Mouse (Mus musculus) forebrain, embryonic 13.5 days (tissue): ENCODE results near the gene Tmcc1. TPM values are rescaled to one million over a fixed set of nuclear protein-coding genes. Genes with fewer than 3 reads are reported as not detected.

Source experiments
- ATAC-seq: fragments of 200-750 bp; cut with Nextera tagmentation; 2 replicates; pipeline ENCODE4 v1.8.0; 2017
- H3K27ac ChIP-seq: fragments of 300-500 bp; sonication (generic); 2 replicates; pipeline ENCODE4 v1.5.1; 2015; ENCODE audit warnings: inconsistent platforms, mild to moderate bottlenecking, moderate library complexity
- H3K27me3 ChIP-seq: fragments of 300-500 bp; sonication (generic); 2 replicates; pipeline ENCODE4 v1.6.1; 2015; ENCODE audit warnings: mild to moderate bottlenecking, inconsistent platforms
- H3K36me3 ChIP-seq: fragments of 300-500 bp; sonication (generic); 2 replicates; pipeline ENCODE4 v1.6.1; 2015; ENCODE audit warnings: mild to moderate bottlenecking, inconsistent platforms; ENCODE audit not compliant: poor library complexity, severe bottlenecking
- H3K4me1 ChIP-seq: fragments of 300-500 bp; sonication (generic); 2 replicates; pipeline ENCODE4 v1.6.1; 2015; ENCODE audit warnings: inconsistent platforms
- H3K4me2 ChIP-seq: fragments of 300-500 bp; sonication (generic); 2 replicates; pipeline ENCODE4 v1.6.1; 2015; ENCODE audit warnings: inconsistent platforms, mild to moderate bottlenecking, moderate library complexity
- H3K4me3 ChIP-seq: fragments of 300-500 bp; sonication (generic); 2 replicates; pipeline ENCODE4 v1.5.1; 2015; ENCODE audit warnings: mild to moderate bottlenecking, inconsistent platforms
- H3K9ac ChIP-seq: fragments of 300-500 bp; sonication (generic); 2 replicates; pipeline ENCODE4 v1.6.1; 2015; ENCODE audit warnings: mild to moderate bottlenecking, inconsistent platforms
- H3K9me3 ChIP-seq: fragments of 300-500 bp; sonication (generic); replicated peaks from 2 replicates; pipeline ENCODE4 v1.6.1; 2016; ENCODE audit warnings: inconsistent platforms
- WGBS: fragments of 180-500 bp; shearing (Covaris S2); methylation state at CpG from one replicate; pipeline ENCODE4 v1.1.7; 2015; 5-methylcytosine and 5-hydroxymethylcytosine counted together
- polyA plus RNA-seq: library from polyadenylated mRNA; unstranded; fragments of >200 nt; fragmentation: Nextera tagmentation; extraction: Ambion mirVana; gene quantifications from 2 replicates; pipeline ENCODE4 v1.2.1, GENCODE M21; 2015

The Tmcc1 gene
- polyA plus RNA-seq, 1 experiment from 2014 or later = 33.8 TPM

DNA sequence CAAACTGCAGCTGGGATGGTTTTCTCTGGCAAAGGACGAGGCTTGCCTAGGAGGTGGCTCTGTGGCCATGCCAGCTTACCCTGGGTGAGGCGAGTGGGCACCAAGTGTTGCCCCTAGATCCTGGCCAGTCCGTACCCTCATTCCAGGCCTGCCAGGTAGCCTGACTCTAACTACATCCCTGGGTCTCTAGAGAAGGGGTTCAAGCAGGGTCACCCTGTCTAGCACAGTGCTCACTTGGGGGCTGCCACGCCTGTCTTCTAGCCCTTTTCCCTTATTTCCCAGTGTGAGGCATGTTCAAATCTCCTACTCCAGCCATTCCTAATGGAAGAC is 187.4 kb downstream of the Tmcc1 start:
- Histone ChIP-seq H3K9ac (no peak overlapping the region), H3K4me2 (no peak overlapping the region), H3K27ac (peak overlapping the region; percentile 19), H3K9me3 (no peaks in the 10 kb centered on the region), H3K27me3 (no peaks in the 10 kb centered on the region), H3K4me3 (no peak overlapping the region), H3K4me1 (no peaks in the 10 kb centered on the region), H3K36me3 (no peaks in the 10 kb centered on the region)
- 77% methylated on average over 4 of the region's 4 CpGs for WGBS
- no peak for ATAC-seq

DNA sequence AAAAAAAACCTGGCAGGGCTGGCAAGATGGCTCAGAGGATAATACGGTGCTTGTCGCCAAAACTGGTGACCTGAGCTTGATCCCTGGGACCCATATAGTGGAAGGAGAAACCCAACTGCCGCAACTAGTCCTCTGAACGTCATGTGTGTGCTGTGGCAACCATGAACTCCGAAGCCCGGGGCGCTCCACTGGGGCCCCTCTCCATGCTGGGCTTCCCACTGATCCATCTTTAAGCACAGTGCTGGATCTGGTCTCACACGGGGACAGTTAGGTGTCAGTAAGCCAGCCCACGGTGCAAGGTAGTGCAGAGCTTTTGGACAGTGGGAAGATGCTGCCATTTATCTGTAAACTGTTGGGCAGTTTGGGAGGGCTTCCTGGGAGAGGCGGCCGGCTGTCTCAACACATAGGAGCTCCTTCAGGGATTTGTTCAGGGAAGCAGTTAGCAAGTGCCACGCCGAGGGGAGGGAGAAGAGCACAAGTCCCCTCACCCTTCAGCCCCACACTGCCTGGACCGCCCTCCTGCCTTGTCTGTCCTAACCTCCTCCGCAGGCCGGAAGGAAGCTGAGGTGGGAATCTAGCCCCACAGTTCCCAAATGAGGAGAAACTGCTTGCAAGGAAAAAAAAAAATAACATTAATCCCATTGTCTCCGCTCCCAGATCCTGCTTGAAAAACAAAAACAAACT is 187.9 kb downstream of the Tmcc1 start:
- Histone ChIP-seq H3K9me3 (no peaks in the 10 kb centered on the region), H3K4me3 (no peak overlapping the region), H3K4me1 (no peaks in the 10 kb centered on the region), H3K9ac (no peak overlapping the region), H3K27me3 (no peaks in the 10 kb centered on the region), H3K4me2 (no peak overlapping the region), H3K27ac (no peak overlapping the region; the same call in 1 of the 2 replicates), H3K36me3 (no peaks in the 10 kb centered on the region)
- ATAC-seq = no peak
- WGBS = 75% methylated on average over 17 of the region's 17 CpGs

DNA sequence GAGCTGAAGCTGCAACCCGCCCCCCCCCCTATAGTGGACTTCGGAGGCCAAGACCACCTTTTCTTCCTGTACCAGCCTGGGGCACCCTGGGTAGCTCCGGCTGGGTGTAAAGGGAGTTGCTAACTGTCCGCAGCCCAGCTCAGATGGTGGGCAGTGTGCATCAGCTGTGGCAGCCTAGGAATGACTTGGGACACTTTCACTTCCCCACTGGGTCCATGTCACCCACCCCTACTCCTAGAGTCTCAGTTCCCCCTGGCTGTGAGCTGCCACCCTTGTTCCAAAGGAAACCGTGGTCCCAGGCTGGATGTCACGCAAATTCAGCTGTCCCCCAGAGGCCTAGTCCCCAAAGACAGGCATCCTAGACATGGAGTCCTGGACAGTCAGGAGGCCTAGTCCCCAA is 188.6 kb downstream of the Tmcc1 start:
- Histone ChIP-seq H3K9ac (no peak overlapping the region), H3K36me3 (no peaks in the 10 kb centered on the region), H3K27ac (no peak overlapping the region), H3K9me3 (no peaks in the 10 kb centered on the region), H3K4me2 (no peak overlapping the region), H3K4me3 (no peak overlapping the region), H3K4me1 (no peaks in the 10 kb centered on the region), H3K27me3 (no peaks in the 10 kb centered on the region)
- ATAC-seq = no peak
- 89% methylated on average over 5 of the region's 6 CpGs for WGBS

DNA sequence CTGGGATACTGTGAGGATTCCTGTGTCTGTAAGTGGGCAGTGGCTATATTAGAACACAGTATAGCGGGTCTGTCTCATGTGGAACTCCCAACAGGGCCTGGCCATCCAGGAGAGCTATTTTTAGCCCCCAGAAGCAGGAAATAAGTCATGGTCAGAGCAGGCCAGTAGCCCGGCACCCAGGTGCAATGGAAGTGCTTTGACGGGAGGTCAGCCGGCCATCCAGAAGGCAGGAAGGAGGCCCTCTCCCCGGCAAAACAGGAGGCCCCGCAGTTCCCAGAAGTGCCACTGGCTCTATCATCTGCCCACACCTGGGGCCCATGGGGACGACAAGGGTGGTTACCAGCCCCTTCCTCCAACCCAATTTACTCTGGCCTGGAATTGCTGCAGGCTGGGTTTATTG is 189.2 kb downstream of the Tmcc1 start:
- no peak overlapping the region for H3K9ac ChIP-seq
- no peaks in the 10 kb centered on the region for H3K27me3 ChIP-seq
- no peak for ATAC-seq
- H3K9me3 ChIP-seq = no peaks in the 10 kb centered on the region
- 69% methylated on average over 7 of the region's 7 CpGs for WGBS
- no peaks in the 10 kb centered on the region for H3K4me1 ChIP-seq
- H3K4me3 ChIP-seq = no peak overlapping the region
- H3K36me3 ChIP-seq = no peaks in the 10 kb centered on the region
- no peak overlapping the region for H3K27ac ChIP-seq
- no peak overlapping the region for H3K4me2 ChIP-seq

DNA sequence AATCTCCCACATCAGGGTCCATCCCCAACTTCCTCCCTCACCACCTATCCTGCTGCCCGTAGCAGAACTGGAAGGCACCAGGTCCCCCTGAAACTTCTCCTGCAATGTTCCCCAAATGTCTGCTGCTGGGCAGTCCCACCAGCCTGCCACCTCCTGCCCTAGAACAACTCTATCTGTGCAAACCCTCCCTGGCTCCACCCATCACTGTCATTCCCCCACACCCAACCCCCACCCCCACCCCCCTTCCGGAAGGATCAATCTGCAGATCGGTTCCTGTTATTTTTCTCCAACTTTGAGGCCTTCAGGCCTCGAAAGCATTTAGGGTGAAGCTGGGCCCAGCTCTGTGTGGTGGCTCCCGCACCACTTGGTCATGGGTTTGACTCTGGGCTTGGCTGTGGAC is 189.8 kb downstream of the Tmcc1 start:
- ATAC-seq = no peak
- 74% methylated on average over 5 of the region's 5 CpGs for WGBS
- H3K36me3 ChIP-seq = no peaks in the 10 kb centered on the region
- H3K4me1 ChIP-seq = no peaks in the 10 kb centered on the region
- no peaks in the 10 kb centered on the region for H3K9me3 ChIP-seq
- no peak overlapping the region for H3K4me2 ChIP-seq
- H3K27me3 ChIP-seq = no peaks in the 10 kb centered on the region
- no peak overlapping the region for H3K27ac ChIP-seq
- no peak overlapping the region for H3K4me3 ChIP-seq
- no peak overlapping the region for H3K9ac ChIP-seq

DNA sequence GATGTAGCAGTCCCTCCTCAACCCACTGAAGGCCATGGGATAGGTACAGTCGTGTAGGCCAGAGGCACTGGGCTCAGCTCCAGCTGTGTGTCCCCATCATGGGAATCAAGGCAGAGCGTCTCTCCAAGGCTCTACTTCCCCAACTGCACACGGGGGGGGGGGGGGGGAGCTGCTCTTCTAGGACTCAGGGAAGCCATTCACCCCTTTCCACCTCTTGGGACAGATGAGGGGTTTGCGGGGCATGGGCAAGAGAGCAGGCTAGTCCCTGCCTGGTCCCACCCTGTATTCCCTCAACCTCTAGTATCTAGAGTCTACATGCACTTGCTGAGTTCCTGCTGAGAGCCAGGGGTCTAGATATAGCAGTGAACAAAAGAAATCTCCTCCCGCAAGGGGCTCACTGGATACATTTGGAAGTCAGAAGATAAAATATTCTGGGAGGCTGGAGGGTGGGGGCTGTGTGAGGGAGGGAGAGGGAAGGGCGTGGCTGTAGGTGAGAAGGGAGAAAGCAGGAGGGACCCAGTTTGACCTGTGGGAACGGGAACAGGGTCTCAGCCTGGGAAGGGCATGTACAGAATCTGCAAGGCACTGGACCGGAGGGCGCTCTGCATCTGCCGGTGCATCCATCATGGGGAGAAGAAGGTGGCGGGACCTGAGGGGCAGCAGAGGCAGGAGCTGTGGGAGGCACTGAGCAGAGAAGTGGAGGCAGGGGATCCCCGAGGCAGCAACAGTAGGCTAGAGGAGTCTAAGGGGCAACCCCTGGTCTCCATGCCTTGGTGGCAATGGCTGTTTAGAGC is 190.8 kb downstream of the Tmcc1 start:
- no peak for ATAC-seq
- Histone ChIP-seq H3K9me3 (no peaks in the 10 kb centered on the region), H3K27ac (no peak overlapping the region), H3K27me3 (no peaks in the 10 kb centered on the region), H3K4me1 (no peaks in the 10 kb centered on the region), H3K36me3 (no peaks in the 10 kb centered on the region), H3K9ac (no peak overlapping the region), H3K4me2 (no peak overlapping the region), H3K4me3 (no peak overlapping the region)
- WGBS = 70% methylated on average over 12 of the region's 12 CpGs

DNA sequence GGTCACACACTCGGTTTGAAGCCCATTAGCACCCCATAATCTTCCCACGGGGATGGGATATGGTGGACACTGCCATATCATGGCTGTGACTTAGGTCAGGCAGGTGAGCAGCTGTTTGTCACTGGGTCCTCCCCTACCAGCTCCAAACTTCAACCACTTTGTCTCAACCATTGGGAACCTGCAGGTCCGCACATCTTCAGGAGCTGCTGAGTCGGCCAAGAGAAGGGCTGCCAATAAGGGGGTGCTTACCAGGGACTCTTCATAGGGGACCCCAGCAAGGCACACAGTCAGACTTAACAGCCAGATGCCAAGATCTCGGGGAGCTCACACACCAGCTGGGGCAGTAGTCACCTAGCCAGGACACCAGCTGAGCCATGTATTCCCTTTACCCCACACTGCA is 192.4 kb downstream of the Tmcc1 start:
- Histone ChIP-seq H3K9ac (no peak overlapping the region), H3K4me3 (no peak overlapping the region), H3K9me3 (no peaks in the 10 kb centered on the region), H3K4me2 (no peak overlapping the region), H3K27me3 (peaks cover 6% of the 10 kb centered on the region; the same call in 1 of the 2 replicates), H3K36me3 (no peaks in the 10 kb centered on the region), H3K4me1 (no peaks in the 10 kb centered on the region), H3K27ac (no peak overlapping the region)
- no peak for ATAC-seq
- 87% methylated on average over 5 of the region's 5 CpGs for WGBS

DNA sequence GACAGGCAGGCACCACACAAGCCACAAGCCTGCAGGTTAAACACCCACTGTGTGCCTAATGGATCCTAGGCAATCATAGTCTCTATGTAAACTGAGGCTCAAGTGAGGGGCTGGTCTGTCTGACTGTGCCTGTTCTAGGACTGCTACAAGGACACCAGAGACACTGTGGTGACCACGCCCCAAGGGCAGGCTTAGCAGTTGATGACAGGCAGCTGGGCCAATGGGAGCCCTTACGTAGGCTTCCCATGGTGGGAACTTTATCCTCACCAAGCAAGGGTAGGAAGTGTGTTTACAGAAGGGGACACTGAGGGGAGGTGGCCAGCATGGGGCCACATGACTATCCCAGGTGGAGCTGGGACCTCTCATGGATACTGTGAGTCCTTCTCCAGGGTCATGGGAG is 194.1 kb downstream of the Tmcc1 start:
- no peak overlapping the region for H3K9ac ChIP-seq
- ATAC-seq = no peak
- peaks cover 3% of the 10 kb centered on the region for H3K4me1 ChIP-seq
- no peaks in the 10 kb centered on the region for H3K9me3 ChIP-seq
- no peak overlapping the region for H3K27ac ChIP-seq
- H3K36me3 ChIP-seq = no peaks in the 10 kb centered on the region
- H3K4me2 ChIP-seq = no peak overlapping the region
- no peak overlapping the region for H3K4me3 ChIP-seq
- 90% methylated on average over 2 of the region's 2 CpGs for WGBS
- peaks cover 13% of the 10 kb centered on the region for H3K27me3 ChIP-seq

DNA sequence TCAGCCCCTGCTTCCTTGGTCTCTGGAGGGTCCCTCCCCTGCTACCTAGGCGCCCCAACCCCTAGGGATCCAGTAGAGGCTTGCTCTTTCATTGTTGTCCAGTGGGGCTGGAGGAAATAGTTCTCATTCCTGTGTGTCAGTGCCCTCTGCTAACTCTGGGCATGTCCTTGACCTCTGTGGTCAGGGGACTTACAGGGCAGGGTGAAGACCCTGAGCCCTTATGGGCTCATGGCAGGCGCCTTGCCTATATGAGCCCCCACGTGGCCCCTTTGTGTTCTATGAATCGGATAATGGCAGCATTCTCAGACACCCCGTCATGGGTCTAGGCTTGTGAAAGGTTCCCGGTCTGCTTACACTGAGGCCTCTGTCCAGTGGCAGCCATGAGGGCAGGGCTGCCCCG is 194.5 kb downstream of the Tmcc1 start:
- Histone ChIP-seq H3K4me3 (no peak overlapping the region), H3K27ac (no peak overlapping the region), H3K4me2 (no peak overlapping the region), H3K9me3 (no peaks in the 10 kb centered on the region), H3K9ac (no peak overlapping the region), H3K36me3 (no peaks in the 10 kb centered on the region), H3K27me3 (peaks cover 18% of the 10 kb centered on the region), H3K4me1 (peaks cover 8% of the 10 kb centered on the region)
- 82% methylated on average over 7 of the region's 7 CpGs for WGBS
- ATAC-seq = no peak

DNA sequence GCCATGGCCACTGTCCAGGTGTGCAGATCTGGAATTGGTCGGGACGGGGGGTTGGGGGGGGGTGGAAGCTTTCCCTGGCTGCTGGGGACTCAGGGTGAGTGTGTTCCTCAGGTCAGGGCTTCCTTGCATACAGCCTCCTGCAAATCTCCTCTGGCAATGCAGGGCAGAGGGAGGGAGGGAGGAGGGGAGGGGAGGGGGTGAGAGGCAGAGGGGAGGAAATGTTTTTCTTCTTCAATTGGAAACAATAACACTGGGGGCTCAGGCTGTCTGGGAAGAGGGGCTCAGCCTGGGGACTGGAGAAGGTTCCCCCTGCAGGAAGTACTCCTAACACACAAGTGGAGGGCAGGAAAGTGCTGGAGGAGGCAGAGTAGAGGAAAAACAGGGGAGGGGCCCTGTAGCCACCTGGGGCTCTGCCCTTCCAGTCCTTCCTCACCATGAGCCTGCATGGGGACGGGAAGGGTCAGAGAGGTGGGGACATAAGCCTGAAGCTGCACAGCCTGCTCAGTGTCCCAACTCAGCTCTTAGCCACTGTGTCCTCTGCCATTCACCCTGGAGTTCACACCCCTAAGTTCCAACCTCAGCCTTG is 195.5 kb downstream of the Tmcc1 start:
- H3K9ac ChIP-seq = no peak overlapping the region
- ATAC-seq = no peak
- 26% methylated on average over 3 of the region's 3 CpGs for WGBS

DNA sequence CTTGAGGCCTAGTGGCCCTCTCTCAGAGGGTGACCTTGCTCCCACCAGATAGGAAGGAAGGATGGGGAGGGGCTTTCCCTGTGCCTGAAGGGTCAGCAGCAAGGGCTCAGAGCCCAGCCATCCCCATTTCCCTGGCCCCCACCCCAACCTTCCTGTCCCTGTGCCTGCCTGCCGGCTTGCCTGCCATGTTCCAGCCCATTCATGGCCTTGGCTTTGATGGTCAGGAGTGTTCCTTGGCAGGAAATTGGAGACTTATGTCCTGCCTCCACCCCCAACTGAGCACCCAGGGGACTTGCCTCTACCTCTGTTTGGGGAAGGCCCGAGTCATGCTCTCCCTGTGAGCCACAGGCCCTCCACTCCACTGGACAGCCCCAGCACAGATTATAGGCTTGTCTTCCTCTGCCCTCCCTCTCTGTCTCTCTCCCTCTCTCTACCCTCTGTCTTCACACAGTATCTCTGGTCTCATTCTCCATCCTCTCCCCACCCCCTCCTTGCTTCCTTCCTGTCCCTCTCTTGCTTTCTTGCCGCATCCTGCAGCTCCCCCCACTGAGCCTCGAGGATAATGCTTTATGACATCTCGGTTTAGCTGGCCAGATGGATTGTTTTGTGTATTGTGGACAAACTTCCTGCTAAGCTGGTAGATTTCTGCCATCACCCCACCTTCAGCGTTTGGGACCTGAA is 197.0 kb downstream of the Tmcc1 start:
- peaks cover 23% of the 10 kb centered on the region for H3K4me1 ChIP-seq
- ATAC-seq = no peak
- H3K4me3 ChIP-seq = no peak overlapping the region
- no peak overlapping the region for H3K9ac ChIP-seq
- H3K4me2 ChIP-seq = no peak overlapping the region
- H3K27me3 ChIP-seq = peaks cover 42% of the 10 kb centered on the region
- H3K9me3 ChIP-seq = no peaks in the 10 kb centered on the region
- H3K36me3 ChIP-seq = no peaks in the 10 kb centered on the region
- 39% methylated on average over 6 of the region's 6 CpGs for WGBS
- no peak overlapping the region for H3K27ac ChIP-seq

More for the DNA sequence above, 195.5 kb downstream of the Tmcc1 start:
- no peaks in the 10 kb centered on the region for H3K36me3 ChIP-seq
- H3K4me1 ChIP-seq = peaks cover 16% of the 10 kb centered on the region
- no peak overlapping the region for H3K4me3 ChIP-seq
- H3K4me2 ChIP-seq = no peak overlapping the region
- peaks cover 27% of the 10 kb centered on the region for H3K27me3 ChIP-seq
- H3K27ac ChIP-seq = no peak overlapping the region
- no peaks in the 10 kb centered on the region for H3K9me3 ChIP-seq

DNA sequence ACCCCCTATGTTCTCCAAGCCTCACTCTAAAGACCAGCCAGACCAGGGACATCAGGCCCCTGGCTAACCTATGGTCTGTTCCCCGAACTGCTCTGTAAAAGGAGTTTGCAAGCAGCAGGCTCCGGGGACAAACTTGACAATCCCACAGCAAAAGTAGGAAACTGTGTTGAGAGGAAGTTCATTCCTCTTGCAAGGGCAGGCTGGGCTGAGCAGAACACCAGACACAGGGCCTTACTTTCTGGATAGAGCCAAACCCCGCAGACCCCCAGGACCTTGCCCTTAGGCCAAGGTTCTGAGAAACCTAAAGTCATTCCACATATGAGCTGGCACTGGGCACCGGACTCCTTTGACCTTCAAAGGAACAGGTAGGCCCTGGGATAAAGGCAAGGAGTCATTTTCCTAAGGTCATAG is 197.8 kb downstream of the Tmcc1 start:
- Histone ChIP-seq H3K9ac (no peak overlapping the region), H3K4me1 (peaks cover 29% of the 10 kb centered on the region), H3K36me3 (no peaks in the 10 kb centered on the region), H3K27ac (no peak overlapping the region), H3K4me2 (peak overlapping the region; percentile 85), H3K4me3 (no peak overlapping the region), H3K9me3 (no peaks in the 10 kb centered on the region), H3K27me3 (peaks cover 50% of the 10 kb centered on the region)
- WGBS = 62% methylated on average over 4 of the region's 4 CpGs
- no peak for ATAC-seq
